Mouse (Mus musculus) CH12.LX (cell line): ENCODE data around the gene Pfkfb4. TPM values are rescaled to one million over a fixed set of nuclear protein-coding genes. Genes with fewer than 3 reads are reported as not detected.

ENCODE experiments used
- DNase-seq: peaks from one replicate; pipeline ENCODE4 v3.0.0-alpha.2; 2013; ENCODE audit errors: extremely low read depth
- H3K27ac ChIP-seq: 2 replicates; pipeline ENCODE4 v1.5.1; 2012; ENCODE audit warnings: low read depth, mild to moderate bottlenecking, control low read depth, moderate library complexity; ENCODE audit not compliant: insufficient read depth
- H3K27me3 ChIP-seq: replicated peaks from 2 replicates; pipeline ENCODE3; 2012; ENCODE audit warnings: inconsistent platforms
- H3K36me3 ChIP-seq, 2 experiments: replicated peaks in 1 of 2; 2 replicates each; pipeline versions ENCODE3 to v1.6.1; 2012; ENCODE audit warnings: inconsistent platforms in 1 of 2, low read length in 1 of 2, mild to moderate bottlenecking in 1 of 2, mixed read lengths in 1 of 2, moderate library complexity in 1 of 2; ENCODE audit not compliant: control insufficient read depth in 1 of 2, insufficient read depth in 1 of 2
- H3K4me1 ChIP-seq, 2 experiments: 2 replicates each; pipeline ENCODE4 v1.6.1; 2012; ENCODE audit warnings: inconsistent platforms in 1 of 2, moderate library complexity in 1 of 2; ENCODE audit not compliant: insufficient read depth in 2 of 2, control insufficient read depth in 1 of 2
- H3K4me2 ChIP-seq: 2 replicates; pipeline ENCODE4 v1.6.1; 2012; ENCODE audit warnings: low read depth, mild to moderate bottlenecking, control low read depth; ENCODE audit not compliant: poor library complexity, insufficient read depth, severe bottlenecking
- H3K4me3 ChIP-seq, 3 experiments: fragments of 150-350 bp in 1 of 3; sonication (generic) in 1 of 3; replicated peaks in 1 of 3; 2 replicates each; pipeline versions ENCODE3 to v1.5.1; 2011 to 2012; ENCODE audit warnings: low read depth in 2 of 3, low read length in 2 of 3, mild to moderate bottlenecking in 2 of 3, moderate library complexity in 2 of 3, control low read depth in 1 of 3, improper control_type of control experiment in 1 of 3, inconsistent platforms in 1 of 3, mixed read lengths in 1 of 3; ENCODE audit not compliant: poor library complexity in 1 of 3
- H3K79me2 ChIP-seq: replicated peaks from 2 replicates; pipeline ENCODE4 v1.6.1; 2012; ENCODE audit warnings: mild to moderate bottlenecking, moderate library complexity; ENCODE audit not compliant: control insufficient read depth, poor library complexity, insufficient read depth, severe bottlenecking; ENCODE audit errors: extremely low read depth
- H3K9ac ChIP-seq: 2 replicates; pipeline ENCODE4 v1.6.1; 2012; ENCODE audit warnings: low read depth, mild to moderate bottlenecking, control low read depth, moderate library complexity; ENCODE audit not compliant: insufficient read depth
- H3K9me3 ChIP-seq: replicated peaks from 2 replicates; pipeline ENCODE3; 2012; ENCODE audit warnings: low read length, inconsistent platforms, mixed read lengths
- CHD1 ChIP-seq: IDR thresholded peaks from 2 replicates; pipeline ENCODE4 v1.6.1; 2012; ENCODE audit warnings: low read depth, low read length, improper control_type of control experiment, inconsistent platforms
- CHD2 ChIP-seq: IDR thresholded peaks from 2 replicates; pipeline ENCODE4 v1.6.1; 2011; ENCODE audit warnings: low read length, improper control_type of control experiment
- ELF1 ChIP-seq: IDR thresholded peaks from 2 replicates; pipeline ENCODE4 v1.6.1; 2014; ENCODE audit warnings: low read depth, mild to moderate bottlenecking, inconsistent platforms, low read length, improper control_type of control experiment
- ETS1 ChIP-seq: conservative IDR thresholded peaks from 2 replicates; pipeline ENCODE4 v1.6.1; 2012; ENCODE audit warnings: low read depth, mild to moderate bottlenecking, inconsistent platforms, low read length, improper control_type of control experiment, moderate library complexity
- IRF4 ChIP-seq: IDR thresholded peaks from 2 replicates; pipeline ENCODE4 v1.6.1; 2014; ENCODE audit warnings: low read depth, mild to moderate bottlenecking, inconsistent platforms, low read length, improper control_type of control experiment
- KAT2A ChIP-seq: IDR thresholded peaks from 2 replicates; pipeline ENCODE4 v1.6.1; 2012; ENCODE audit warnings: low read length, improper control_type of control experiment, inconsistent platforms; ENCODE audit not compliant: insufficient replicate concordance
- MAFK ChIP-seq: IDR thresholded peaks from 2 replicates; pipeline ENCODE4 v1.6.1; 2011; ENCODE audit warnings: low read length, improper control_type of control experiment; ENCODE audit not compliant: insufficient replicate concordance
- MAZ ChIP-seq: IDR thresholded peaks from 2 replicates; pipeline ENCODE4 v1.6.1; 2012; ENCODE audit warnings: low read depth, mild to moderate bottlenecking, inconsistent platforms, low read length, improper control_type of control experiment, moderate library complexity
- MEF2A ChIP-seq: IDR thresholded peaks from 2 replicates; pipeline ENCODE4 v1.6.1; 2014; ENCODE audit warnings: low read depth, mild to moderate bottlenecking, inconsistent platforms, low read length, improper control_type of control experiment, borderline replicate concordance
- NELFE ChIP-seq: IDR thresholded peaks from 2 replicates; pipeline ENCODE4 v1.6.1; 2011; ENCODE audit warnings: low read depth, low read length, improper control_type of control experiment
- NRF1 ChIP-seq: IDR thresholded peaks from 2 replicates; pipeline ENCODE4 v1.6.1; 2014; ENCODE audit warnings: low read depth, mild to moderate bottlenecking, inconsistent platforms, low read length, improper control_type of control experiment, moderate library complexity
- PAX5 ChIP-seq: IDR thresholded peaks from 2 replicates; pipeline ENCODE4 v1.6.1; 2012; ENCODE audit warnings: low read length, inconsistent platforms, mixed read lengths
- POLR2AphosphoS2 ChIP-seq: IDR thresholded peaks from 2 replicates; pipeline ENCODE4 v1.6.1; 2011; ENCODE audit warnings: low read depth, low read length, improper control_type of control experiment
- SIN3A ChIP-seq: IDR thresholded peaks from 2 replicates; pipeline ENCODE4 v1.6.1; 2012; ENCODE audit warnings: low read length, improper control_type of control experiment, inconsistent platforms
- USF1 ChIP-seq: IDR thresholded peaks from 2 replicates; pipeline ENCODE4 v1.6.1; 2014; ENCODE audit warnings: low read depth, mild to moderate bottlenecking, inconsistent platforms, low read length, improper control_type of control experiment
- ZMIZ1 ChIP-seq: IDR thresholded peaks from 2 replicates; pipeline ENCODE4 v1.6.1; 2012; ENCODE audit warnings: low read depth, mild to moderate bottlenecking, inconsistent platforms, low read length, improper control_type of control experiment
- dilution Hi-C: fragments of 300-500 bp; cut with MboI; formaldehyde crosslinking; loops from 2 replicates; pipeline ENCODE4 v1.14.3; 2020; ENCODE audit warnings: low sequenced_read_pairs; ENCODE audit not compliant: extremely low pct_unique_long_range_greater_than_20kb, extremely low pct_ligation_motif_present
- in situ Hi-C: fragments of 300-500 bp; cut with MboI; formaldehyde crosslinking; loops from 3 replicates; pipeline ENCODE4 v1.14.3; 2019; ENCODE audit warnings: low sequenced_read_pairs, low pct_ligation_motif_present, low pct_unique_long_range_greater_than_20kb, mixed read lengths
- polyA plus RNA-seq: library from polyadenylated mRNA; unstranded; fragments of >175 nt; gene quantifications from 2 replicates; pipeline ENCODE4 v1.2.1, GENCODE M21; 2012; ENCODE audit warnings: low read depth; ENCODE audit not compliant: insufficient read length
- total RNA-seq, 2 experiments: library from RNA; depleted of rRNA; stranded (reverse); fragments of 300-350 nt in 1 of 2; fragments of >200 nt in 1 of 2; gene quantifications; 2 replicates each; pipeline ENCODE4 v1.2.3; 2012 to 2014

Pfkfb4 gene
- total and polyA plus RNA-seq, 3 experiments = 5.1 to 6.7 (median 5.9) TPM

DNA sequence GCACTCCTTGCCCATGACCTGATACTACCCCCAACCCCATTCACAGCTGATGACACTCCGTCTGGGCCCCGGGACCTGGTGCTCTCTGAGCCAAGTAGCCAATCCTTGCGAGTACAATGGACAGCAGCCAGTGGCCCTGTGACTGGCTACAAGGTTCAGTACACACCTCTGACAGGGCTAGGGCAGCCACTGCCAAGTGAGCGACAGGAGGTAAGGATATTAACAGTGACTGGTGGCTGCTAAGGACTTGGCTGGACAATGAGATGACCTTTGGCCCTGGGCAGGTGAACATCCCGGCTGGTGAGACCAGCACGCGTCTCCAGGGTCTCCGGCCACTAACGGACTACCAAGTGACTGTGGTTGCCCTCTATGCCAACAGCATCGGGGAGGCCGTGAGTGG, 35.7 kb upstream of the Pfkfb4 start:
- in situ Hi-C loops = no loop called here
- H3K79me2 ChIP-seq = no peaks in the 10 kb centered on the region
- no peak overlapping the region for H3K9ac ChIP-seq
- H3K27me3 ChIP-seq = no peaks in the 10 kb centered on the region
- dilution Hi-C loops = no loop called here
- peaks cover 0 to 13% of the 10 kb centered on the region in 2 experiments for H3K36me3 ChIP-seq
- H3K27ac ChIP-seq = no peak overlapping the region
- no peak overlapping the region for H3K4me3 ChIP-seq
- no peak for DNase-seq
- H3K9me3 ChIP-seq = no peaks in the 10 kb centered on the region
- no peak overlapping the region for H3K4me2 ChIP-seq
- no peak for TF ChIP-seq ELF1
- no peak for TF ChIP-seq NRF1
- no peak for TF ChIP-seq PAX5
- no peak for TF ChIP-seq ETS1
- TF ChIP-seq CHD1 = no peak
- TF ChIP-seq POLR2AphosphoS2 = no peak
- no peak for TF ChIP-seq NELFE
- no peak for TF ChIP-seq MAFK
- H3K4me1 ChIP-seq = no peaks in the 10 kb centered on the region

DNA sequence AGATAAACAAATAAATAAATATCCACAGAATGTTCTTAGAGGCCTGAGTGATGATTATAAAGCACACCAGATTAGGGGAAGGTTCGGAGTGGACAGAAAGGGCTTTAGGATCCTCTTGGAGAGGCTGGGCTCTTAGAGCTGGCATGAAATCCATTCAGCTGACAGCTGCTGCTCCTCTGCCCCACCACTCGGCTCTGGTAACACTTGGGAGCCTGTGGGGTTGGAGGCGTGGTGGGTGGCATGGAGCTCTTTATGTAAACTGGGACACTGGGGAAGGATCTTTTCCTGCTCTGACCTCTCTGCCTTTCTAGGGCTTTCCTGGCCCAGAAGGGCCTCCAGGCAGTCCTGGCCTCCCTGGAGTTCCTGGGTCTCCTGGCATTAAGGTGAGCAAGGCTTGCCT, 28.0 kb upstream of the Pfkfb4 start:
- Histone ChIP-seq H3K79me2 (no peaks in the 10 kb centered on the region), H3K4me3 (no peak overlapping the region), H3K4me2 (no peak overlapping the region), H3K9ac (no peak overlapping the region), H3K4me1 (no peaks in the 10 kb centered on the region), H3K36me3 (peaks cover 0 to 26% of the 10 kb centered on the region in 2 experiments), H3K9me3 (no peaks in the 10 kb centered on the region)
- DNase-seq = no peak
- TF ChIP-seq CHD1 (no peak), NELFE (no peak), ZMIZ1 (no peak), KAT2A (no peak), SIN3A (no peak), CHD2 (no peak), USF1 (no peak), MEF2A (no peak), IRF4 (no peak), NRF1 (no peak), MAZ (no peak), PAX5 (no peak)
- TF ChIP-seq, all 38 proteins: peak for 0
- dilution Hi-C loops (no loop called here), in situ Hi-C loops (no loop called here)
- no peak overlapping the region for H3K27ac ChIP-seq
- no peaks in the 10 kb centered on the region for H3K27me3 ChIP-seq
